Mouse (Mus musculus) G1E-ER4 (cell line): ENCODE measurements around the gene Slc44a2. TPM values are rescaled to one million over a fixed set of nuclear protein-coding genes. Genes with fewer than 3 reads are reported as not detected.

Experiments used
- GATA1 ChIP-seq: IDR thresholded peaks from one replicate; pipeline ENCODE4 v1.8.0; 2012; ENCODE audit warnings: low read length, inconsistent platforms
- polyA plus RNA-seq: library from polyadenylated mRNA; stranded (reverse); fragments of >175 nt; gene quantifications from 2 replicates; pipeline ENCODE4 v1.2.3, GENCODE M21; 2012

Slc44a2 gene
- polyA plus RNA-seq, 1 experiment, result 24.3 TPM

- TF ChIP-seq GATA1, result no peak
Observed at GRCm38 (mm10) chr9:21383966-21384365, 63.5 kb downstream of the Slc44a2 start.

- no peak for TF ChIP-seq GATA1
Observed at GRCm38 (mm10) chr9:21392646-21393175, 72.2 kb downstream of the Slc44a2 start.

GRCm38 (mm10) chr9:21395692-21396091, 75.2 kb downstream of the Slc44a2 start:
- TF ChIP-seq GATA1, result no peak

DNA sequence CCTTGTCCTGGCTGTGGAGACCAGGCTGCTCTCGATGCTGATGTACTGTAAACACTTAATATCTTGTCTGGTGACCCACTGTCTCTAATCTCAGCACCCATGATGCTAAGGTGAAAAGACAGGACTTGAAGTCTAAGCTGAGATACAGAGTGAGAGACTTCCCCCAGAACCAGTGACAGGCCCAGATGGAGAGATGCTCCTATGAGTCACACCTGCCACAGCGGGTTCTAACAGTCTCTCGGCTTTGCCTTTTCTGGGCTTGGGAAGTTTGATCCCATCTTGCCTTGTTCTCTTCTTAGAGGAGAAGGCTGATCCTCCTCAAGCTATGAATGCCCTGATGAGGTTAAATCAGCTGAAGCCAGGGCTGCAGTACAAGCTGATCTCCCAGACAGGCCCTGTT, 76.7 kb downstream of the Slc44a2 start:
- no peak for TF ChIP-seq GATA1

- no peak for TF ChIP-seq GATA1
Observed at GRCm38 (mm10) chr9:21401042-21401441, 80.5 kb downstream of the Slc44a2 start.

GRCm38 (mm10) chr9:21402764-21403253, 82.3 kb downstream of the Slc44a2 start:
- no peak for TF ChIP-seq GATA1

- TF ChIP-seq GATA1, result no peak
Observed at GRCm38 (mm10) chr9:21403745-21404144, 83.2 kb downstream of the Slc44a2 start.

Other genes starting within 250 kb of the Slc44a2 start
- 0.67 and 0.73 TPM in 2 replicates for gene Gm49373, start 247.6 kb upstream of the Slc44a2 start, polyA plus RNA-seq
- gene Fdx1l, start 247.1 kb upstream of the Slc44a2 start, polyA plus RNA-seq, result 39.6 and 44.3 TPM in 2 replicates
- 422 and 499 TPM in 2 replicates for gene Gm38431, start 228.7 kb upstream of the Slc44a2 start, polyA plus RNA-seq
- 0.84 and 2.5 TPM in 2 replicates for gene Raver1, start 228.7 kb upstream of the Slc44a2 start, polyA plus RNA-seq
- gene Tyk2, start 189.5 kb upstream of the Slc44a2 start, polyA plus RNA-seq, result 16.0 and 16.3 TPM in 2 replicates
- 216 and 275 TPM in 2 replicates for gene Cdc37, start 170.7 kb upstream of the Slc44a2 start, polyA plus RNA-seq
- gene Pde4a, start 155.0 kb upstream of the Slc44a2 start, polyA plus RNA-seq, result 3.6 and 3.9 TPM in 2 replicates
- 79.1 and 86.5 TPM in 2 replicates for gene Keap1, start 81.3 kb upstream of the Slc44a2 start, polyA plus RNA-seq
- not detected in 2 replicates for gene S1pr5, start 72.3 kb upstream of the Slc44a2 start, polyA plus RNA-seq
- gene Atg4d, start 55.4 kb upstream of the Slc44a2 start, polyA plus RNA-seq, result 25.8 and 27.7 TPM in 2 replicates
- 43.4 and 53.0 TPM in 2 replicates for gene Kri1, start 32.7 kb upstream of the Slc44a2 start, polyA plus RNA-seq
- 27.5 and 28.0 TPM in 2 replicates for gene Cdkn2d, start 29.3 kb upstream of the Slc44a2 start, polyA plus RNA-seq
- gene Ap1m2, start 8.4 kb upstream of the Slc44a2 start, polyA plus RNA-seq, result not detected in 2 replicates
- 133 TPM in 2 replicates for gene Ilf3, start 47.2 kb downstream of the Slc44a2 start, polyA plus RNA-seq
- 77.4 and 86.9 TPM in 2 replicates for gene Qtrt1, start 91.1 kb downstream of the Slc44a2 start, polyA plus RNA-seq
- gene Dnm2, start 104.2 kb downstream of the Slc44a2 start, polyA plus RNA-seq, result 408 and 485 TPM in 2 replicates
- 10.4 and 15.4 TPM in 2 replicates for gene Tmed1, start 189.6 kb downstream of the Slc44a2 start, polyA plus RNA-seq
- gene AB124611, start 205.5 kb downstream of the Slc44a2 start, polyA plus RNA-seq, result 0.53 and 0.54 TPM in 2 replicates
- 135 and 151 TPM in 2 replicates for gene Carm1, start 226.2 kb downstream of the Slc44a2 start, polyA plus RNA-seq